Mouse (Mus musculus): ENCODE measurements around the gene Plekhg2. TPM values are rescaled to one million over a fixed set of nuclear protein-coding genes. Genes with fewer than 3 reads are reported as not detected.

Gene Plekhg2
- polyA plus RNA-seq, 1 experiment from 2014 or later = 17.7 TPM

DNA sequence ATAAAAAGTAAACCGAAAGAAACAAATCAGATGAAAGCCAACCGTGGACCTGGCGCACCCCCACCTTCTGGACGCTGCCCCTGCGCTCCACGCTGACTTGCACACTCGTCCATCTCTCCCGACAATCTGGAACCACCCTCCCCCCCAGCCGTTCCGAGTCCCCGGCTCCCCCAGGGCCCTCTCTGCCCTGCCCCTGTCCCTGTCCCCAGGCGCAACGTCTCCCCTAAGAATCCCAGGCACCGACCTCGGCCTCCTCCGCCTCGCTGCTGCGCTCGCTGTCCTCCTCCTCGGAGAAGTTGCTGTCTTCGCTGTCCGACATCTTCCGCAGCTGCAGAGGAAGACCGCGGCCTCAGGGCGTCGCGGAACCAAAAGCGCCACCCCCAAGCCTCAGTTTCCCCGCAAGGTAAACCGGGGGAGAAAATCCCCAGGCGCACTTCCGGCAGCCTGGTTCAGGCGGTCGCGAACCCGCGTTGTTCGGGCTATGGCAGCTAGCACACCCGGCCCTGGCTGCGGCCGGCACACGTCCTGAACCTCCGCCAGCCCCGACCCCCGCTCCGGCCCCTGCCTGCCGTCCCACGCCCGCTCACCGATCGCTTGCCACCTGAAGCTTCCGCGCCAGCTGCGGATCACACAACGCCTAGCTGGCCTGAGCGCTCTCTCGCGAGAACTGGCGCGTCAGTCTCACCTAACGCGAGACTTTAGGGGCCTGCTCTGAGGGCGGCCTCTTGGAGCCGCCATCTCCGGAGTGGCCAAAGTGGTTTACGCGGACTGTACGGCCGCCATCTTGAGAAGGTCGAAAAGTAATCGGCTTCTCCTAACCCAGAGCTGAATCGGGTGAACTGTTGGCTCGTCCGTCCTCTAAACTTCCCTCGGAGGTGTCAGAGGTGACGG, 34.0 kb downstream of the Plekhg2 start, which contains the start of gene Supt5:
TSS of gene Supt5 (minus strand) at position 639 of the 891 bp plus-strand sequence.
- peak within 1 kb of the TSS; percentile 91 for H3K4me3 ChIP-seq (ENCODE audit: low read depth, low read length)
- peak within 1 kb of the TSS; percentile 82 for H3K27ac ChIP-seq (ENCODE audit: low read depth, low read length)
- ATAC-seq (peak; percentile 99), DNase-seq (ENCODE audit: low spot score) (peak; percentile 100)
- H3K4me2 ChIP-seq (ENCODE audit: low read length) = peak within 1 kb of the TSS; percentile 84
- H3K4me1 ChIP-seq (ENCODE audit: control insufficient read depth, insufficient read depth, low read length) = 0 out of 2 replicates have a peak, but pooled peaks cover 4% of the 10 kb centered on the region
- no peaks in the 10 kb centered on the region for H3K9me3 ChIP-seq (replicated peaks; ENCODE audit: control insufficient read depth, low read length)
- under 1% methylated on average over 77 of the region's 77 CpGs for WGBS
- H3K9ac ChIP-seq (ENCODE audit: low read length) = peak within 1 kb of the TSS; percentile 97
- H3K27me3 ChIP-seq (replicated peaks; ENCODE audit: control insufficient read depth, insufficient read depth, low read length) = no peaks in the 10 kb centered on the region
- peaks cover 8% of the 10 kb centered on the region; the same call in 1 of the 2 replicates for H3K36me3 ChIP-seq (ENCODE audit: control insufficient read depth, insufficient read depth, low read length)

DNA sequence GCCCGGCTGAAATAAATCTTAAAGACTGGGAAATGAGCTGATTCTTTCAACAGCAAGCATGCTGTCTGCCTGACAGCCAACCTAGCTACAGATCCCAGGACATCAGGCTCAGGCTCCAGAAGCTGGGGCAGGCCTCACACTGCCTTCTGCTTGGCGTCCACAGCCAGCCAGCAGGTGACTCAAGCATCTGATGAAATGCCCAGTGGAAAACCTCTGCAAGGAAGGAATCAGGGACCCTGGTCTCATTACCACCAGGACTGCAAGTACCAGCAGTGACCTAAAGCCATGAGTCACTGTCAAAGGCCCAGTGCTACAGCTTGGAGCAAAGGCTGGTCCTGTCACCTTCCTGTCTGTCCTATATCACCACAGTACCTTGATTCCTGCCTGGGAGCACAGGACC, 36.9 kb downstream of the Plekhg2 start:
- ATAC-seq = no peak
- 83% methylated on average over 2 of the region's 2 CpGs for WGBS
- H3K9ac ChIP-seq (ENCODE audit: low read length) = no peak overlapping the region

DNA sequence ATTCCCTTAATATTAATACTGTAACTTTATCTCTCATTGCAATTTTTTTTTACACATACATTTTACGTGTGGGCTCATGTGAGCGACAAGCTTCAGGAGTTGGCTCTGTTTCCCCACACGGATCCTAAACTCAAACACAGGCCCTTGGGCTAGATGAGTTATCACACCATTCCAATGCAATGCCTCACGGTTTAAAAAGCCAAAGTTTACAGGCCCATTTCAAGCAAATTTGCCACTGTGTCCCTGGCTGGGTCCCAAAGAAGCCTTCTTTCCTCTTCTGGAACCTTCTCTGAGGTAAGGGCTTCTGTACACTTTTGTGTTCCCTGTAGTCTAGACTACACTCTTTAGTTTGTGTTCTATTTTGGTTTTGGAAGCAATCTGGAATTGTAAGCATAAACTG, 37.9 kb downstream of the Plekhg2 start:
- ATAC-seq (no peak), DNase-seq (ENCODE audit: low spot score) (no peak)
- Histone ChIP-seq H3K4me3 (ENCODE audit: low read depth, low read length) (no peak overlapping the region), H3K4me1 (ENCODE audit: control insufficient read depth, insufficient read depth, low read length) (0 out of 2 replicates have a peak, but pooled peaks cover 4% of the 10 kb centered on the region), H3K9ac (ENCODE audit: low read length) (no peak overlapping the region), H3K4me2 (ENCODE audit: low read length) (no peak overlapping the region), H3K36me3 (ENCODE audit: control insufficient read depth, insufficient read depth, low read length) (peaks cover 34% of the 10 kb centered on the region), H3K9me3 (replicated peaks; ENCODE audit: control insufficient read depth, low read length) (no peaks in the 10 kb centered on the region), H3K27me3 (replicated peaks; ENCODE audit: control insufficient read depth, insufficient read depth, low read length) (no peaks in the 10 kb centered on the region), H3K27ac (ENCODE audit: low read depth, low read length) (no peak overlapping the region)
- WGBS = 86% methylated on average over 4 of the region's 4 CpGs

More for the DNA sequence above, 36.9 kb downstream of the Plekhg2 start:
- no peak overlapping the region for H3K4me3 ChIP-seq (ENCODE audit: low read depth, low read length)
- no peak overlapping the region for H3K27ac ChIP-seq (ENCODE audit: low read depth, low read length)
- 0 out of 2 replicates have a peak, but pooled peaks cover 4% of the 10 kb centered on the region for H3K4me1 ChIP-seq (ENCODE audit: control insufficient read depth, insufficient read depth, low read length)
- H3K9me3 ChIP-seq (replicated peaks; ENCODE audit: control insufficient read depth, low read length) = no peaks in the 10 kb centered on the region
- H3K36me3 ChIP-seq (ENCODE audit: control insufficient read depth, insufficient read depth, low read length) = peaks cover 25% of the 10 kb centered on the region
- DNase-seq (ENCODE audit: low spot score) = no peak
- H3K27me3 ChIP-seq (replicated peaks; ENCODE audit: control insufficient read depth, insufficient read depth, low read length) = no peaks in the 10 kb centered on the region
- H3K4me2 ChIP-seq (ENCODE audit: low read length) = no peak overlapping the region

DNA sequence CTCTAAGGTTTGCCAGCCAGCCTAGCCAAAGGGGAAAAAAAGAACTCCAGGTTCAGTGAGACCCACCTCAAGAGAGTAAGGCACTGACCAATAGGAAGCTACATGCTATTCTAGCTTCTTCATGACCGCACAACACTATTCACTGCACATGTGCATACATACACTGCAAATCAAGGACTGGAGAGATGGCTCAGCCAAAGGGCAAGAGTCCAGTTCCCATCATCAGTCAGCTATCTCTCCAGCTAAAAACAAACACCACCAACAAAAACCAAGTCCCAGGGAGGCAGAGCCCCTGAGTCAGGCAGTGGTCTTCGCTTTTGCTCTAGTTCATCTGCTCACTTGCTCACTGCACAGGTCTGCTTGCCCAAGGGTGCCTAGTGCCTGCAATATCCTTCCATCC, 44.1 kb downstream of the Plekhg2 start:
- Histone ChIP-seq H3K4me3 (ENCODE audit: low read depth, low read length) (no peak overlapping the region), H3K4me1 (ENCODE audit: control insufficient read depth, insufficient read depth, low read length) (no peaks in the 10 kb centered on the region), H3K27me3 (replicated peaks; ENCODE audit: control insufficient read depth, insufficient read depth, low read length) (no peaks in the 10 kb centered on the region), H3K4me2 (ENCODE audit: low read length) (no peak overlapping the region), H3K36me3 (ENCODE audit: control insufficient read depth, insufficient read depth, low read length) (peaks cover 86% of the 10 kb centered on the region), H3K9ac (ENCODE audit: low read length) (no peak overlapping the region), H3K9me3 (replicated peaks; ENCODE audit: control insufficient read depth, low read length) (no peaks in the 10 kb centered on the region), H3K27ac (ENCODE audit: low read depth, low read length) (no peak overlapping the region)
- WGBS = 96% methylated on average over 2 of the region's 2 CpGs
- DNase-seq (ENCODE audit: low spot score) (no peak), ATAC-seq (no peak)

DNA sequence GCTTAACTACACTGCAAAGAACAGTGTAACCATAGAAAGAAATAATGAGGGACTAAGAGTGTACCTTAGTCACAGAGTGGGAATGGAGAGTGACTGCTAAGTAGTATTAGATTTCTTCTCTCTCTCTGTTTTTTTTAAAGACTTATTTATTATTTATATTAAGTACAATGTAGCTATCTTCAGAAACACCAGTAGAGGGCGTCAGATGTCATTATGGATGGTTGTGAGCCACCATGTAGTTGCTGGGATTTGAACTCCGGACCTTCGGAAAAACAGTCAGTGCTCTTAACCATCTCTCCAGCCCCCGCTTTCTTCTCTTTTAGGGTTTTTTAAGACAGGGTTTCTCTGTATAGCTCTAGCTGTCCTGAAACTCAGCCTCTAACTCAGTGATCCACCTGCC, 45.9 kb downstream of the Plekhg2 start:
- no peak overlapping the region for H3K27ac ChIP-seq (ENCODE audit: low read depth, low read length)
- H3K9ac ChIP-seq (ENCODE audit: low read length) = no peak overlapping the region
- DNase-seq (ENCODE audit: low spot score) (no peak), ATAC-seq (no peak)
- H3K4me1 ChIP-seq (ENCODE audit: control insufficient read depth, insufficient read depth, low read length) = no peaks in the 10 kb centered on the region
- 85% methylated on average over 4 of the region's 4 CpGs for WGBS
- no peak overlapping the region for H3K4me2 ChIP-seq (ENCODE audit: low read length)
- no peaks in the 10 kb centered on the region for H3K9me3 ChIP-seq (replicated peaks; ENCODE audit: control insufficient read depth, low read length)
- H3K36me3 ChIP-seq (ENCODE audit: control insufficient read depth, insufficient read depth, low read length) = peaks cover 98% of the 10 kb centered on the region
- H3K27me3 ChIP-seq (replicated peaks; ENCODE audit: control insufficient read depth, insufficient read depth, low read length) = no peaks in the 10 kb centered on the region
- H3K4me3 ChIP-seq (ENCODE audit: low read depth, low read length) = no peak overlapping the region

DNA sequence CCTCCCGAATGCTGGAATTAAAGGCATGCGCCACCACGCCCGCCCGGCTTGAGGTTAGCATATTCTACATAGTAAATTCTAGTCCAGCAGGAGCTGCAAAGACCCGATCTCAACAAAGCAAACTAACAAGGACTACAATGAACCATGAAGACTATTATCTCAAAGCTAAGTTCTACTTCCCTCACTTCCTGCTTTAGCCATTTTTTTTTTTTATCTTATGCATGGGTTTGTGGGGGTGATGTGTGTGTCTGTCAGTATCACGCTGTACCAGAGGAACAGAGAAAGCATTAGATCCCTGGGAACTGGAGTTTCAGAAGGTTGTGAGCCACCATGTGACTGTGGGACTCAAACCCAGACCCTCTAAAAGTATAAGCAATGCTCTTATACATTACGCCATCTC, 47.1 kb downstream of the Plekhg2 start:
- Histone ChIP-seq H3K27ac (ENCODE audit: low read depth, low read length) (no peak overlapping the region), H3K9me3 (replicated peaks; ENCODE audit: control insufficient read depth, low read length) (no peaks in the 10 kb centered on the region), H3K27me3 (replicated peaks; ENCODE audit: control insufficient read depth, insufficient read depth, low read length) (no peaks in the 10 kb centered on the region), H3K4me1 (ENCODE audit: control insufficient read depth, insufficient read depth, low read length) (no peaks in the 10 kb centered on the region), H3K4me3 (ENCODE audit: low read depth, low read length) (no peak overlapping the region), H3K36me3 (ENCODE audit: control insufficient read depth, insufficient read depth, low read length) (peaks cover 98% of the 10 kb centered on the region), H3K4me2 (ENCODE audit: low read length) (no peak overlapping the region), H3K9ac (ENCODE audit: low read length) (no peak overlapping the region)
- ATAC-seq (no peak), DNase-seq (ENCODE audit: low spot score) (no peak)
- 94% methylated on average over 8 of the region's 8 CpGs for WGBS

DNA sequence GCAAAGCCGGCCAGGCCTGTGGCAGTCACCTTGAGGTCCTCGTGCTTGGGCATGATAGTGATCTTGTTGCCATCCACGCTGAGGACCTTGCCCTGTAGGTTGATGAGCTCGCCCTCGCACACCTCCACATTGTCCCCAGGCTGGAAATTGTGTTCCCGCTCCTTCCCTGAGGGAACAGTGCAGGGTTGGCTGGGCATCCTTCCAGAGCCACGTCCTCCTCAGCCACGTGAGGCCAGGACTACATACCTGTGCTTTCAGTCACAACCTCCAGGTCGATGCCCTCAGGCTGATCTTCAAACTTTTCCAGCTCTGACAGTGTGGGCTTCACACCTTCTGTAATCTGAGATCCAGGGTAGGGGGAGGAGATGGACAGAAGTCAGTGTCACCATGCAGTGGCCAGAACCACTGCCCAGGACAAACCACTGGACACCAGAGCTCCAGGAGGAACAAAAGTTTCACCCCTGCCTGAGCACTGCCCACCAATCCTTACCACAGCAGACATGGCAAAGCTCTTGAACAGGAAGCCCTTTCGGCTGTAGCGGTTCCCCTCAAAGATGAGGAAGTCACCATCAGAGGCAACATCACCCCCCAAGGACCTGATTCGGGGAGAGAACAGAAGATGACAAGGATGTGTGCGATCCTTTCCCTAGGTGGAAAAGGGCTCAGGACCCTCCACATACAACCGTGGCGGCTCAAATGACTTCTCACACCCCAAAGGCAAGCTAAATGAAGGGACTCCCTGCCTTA, 50.3 kb downstream of the Plekhg2 start:
- H3K4me2 ChIP-seq (ENCODE audit: low read length) = no peak overlapping the region
- WGBS = 96% methylated on average over 15 of the region's 15 CpGs
- H3K27ac ChIP-seq (ENCODE audit: low read depth, low read length) = no peak overlapping the region
- DNase-seq (ENCODE audit: low spot score) (no peak), ATAC-seq (no peak)
- H3K4me3 ChIP-seq (ENCODE audit: low read depth, low read length) = no peak overlapping the region
- H3K9me3 ChIP-seq (replicated peaks; ENCODE audit: control insufficient read depth, low read length) = no peaks in the 10 kb centered on the region
- no peaks in the 10 kb centered on the region for H3K27me3 ChIP-seq (replicated peaks; ENCODE audit: control insufficient read depth, insufficient read depth, low read length)
- H3K9ac ChIP-seq (ENCODE audit: low read length) = no peak overlapping the region
- peaks cover 99% of the 10 kb centered on the region for H3K36me3 ChIP-seq (ENCODE audit: control insufficient read depth, insufficient read depth, low read length)
- H3K4me1 ChIP-seq (ENCODE audit: control insufficient read depth, insufficient read depth, low read length) = no peaks in the 10 kb centered on the region

DNA sequence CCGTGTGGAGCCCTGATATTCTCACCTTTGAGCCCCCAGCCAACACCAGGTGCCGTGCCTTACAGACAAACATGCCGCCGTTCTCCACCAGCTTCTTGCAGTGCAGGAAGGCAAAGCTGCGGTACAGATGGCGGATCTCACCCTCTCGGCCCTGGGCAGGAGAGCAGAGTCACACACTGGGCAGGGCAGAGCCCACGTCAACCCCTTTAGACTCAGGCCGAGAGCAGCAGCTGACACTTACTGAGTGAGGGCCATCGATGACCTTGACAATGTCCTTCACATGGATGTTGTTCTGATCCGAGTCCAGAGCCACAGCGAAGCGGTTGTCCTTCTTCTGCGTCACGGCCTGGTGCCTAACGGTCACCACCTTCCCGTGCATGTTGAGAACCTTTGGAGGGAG, 53.7 kb downstream of the Plekhg2 start:
- no peak overlapping the region for H3K4me3 ChIP-seq (ENCODE audit: low read depth, low read length)

More for the DNA sequence above, 53.7 kb downstream of the Plekhg2 start:
- ATAC-seq (no peak), DNase-seq (ENCODE audit: low spot score) (no peak)
- Histone ChIP-seq H3K27ac (ENCODE audit: low read depth, low read length) (no peak overlapping the region), H3K9me3 (replicated peaks; ENCODE audit: control insufficient read depth, low read length) (no peaks in the 10 kb centered on the region), H3K4me1 (ENCODE audit: control insufficient read depth, insufficient read depth, low read length) (no peaks in the 10 kb centered on the region), H3K9ac (ENCODE audit: low read length) (no peak overlapping the region), H3K36me3 (ENCODE audit: control insufficient read depth, insufficient read depth, low read length) (peaks cover 97% of the 10 kb centered on the region), H3K27me3 (replicated peaks; ENCODE audit: control insufficient read depth, insufficient read depth, low read length) (no peaks in the 10 kb centered on the region), H3K4me2 (ENCODE audit: low read length) (no peak overlapping the region)
- 95% methylated on average over 17 of the region's 17 CpGs for WGBS

All from forebrain, embryonic 14.5 days (tissue).